Mouse (Mus musculus) brain, adult 2 months (tissue): ENCODE data around the gene Nudt6.

Source experiments
- DNase-seq: peaks from one replicate; pipeline ENCODE4 v3.0.0; 2011; ENCODE audit warnings: low read depth, low spot score

Nudt6 gene

DNA sequence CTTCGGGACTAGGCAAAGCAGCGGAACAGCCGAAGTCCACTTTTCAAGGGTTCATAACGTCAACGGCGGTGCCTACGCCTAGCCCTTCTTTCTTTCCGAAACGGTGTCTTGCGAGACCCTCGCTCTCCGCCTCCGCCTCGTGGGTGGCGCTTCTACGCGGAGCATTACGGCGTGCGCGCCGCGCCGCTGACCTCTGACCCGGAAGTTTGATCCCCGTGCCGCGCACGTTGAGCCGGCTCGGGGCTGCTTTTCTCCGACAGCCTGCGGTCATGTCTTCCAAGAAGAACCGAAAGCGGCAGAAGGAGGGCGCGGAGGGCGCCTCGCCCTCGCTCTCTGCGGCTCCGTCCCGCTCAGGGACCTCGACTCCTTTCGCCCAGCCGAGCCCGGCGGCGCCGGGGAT is at the start of gene Nudt6:
Nudt6 (minus strand) TSS at position 140 of the 400 bp plus-strand sequence.
- DNase-seq: peak; percentile 95

DNA sequence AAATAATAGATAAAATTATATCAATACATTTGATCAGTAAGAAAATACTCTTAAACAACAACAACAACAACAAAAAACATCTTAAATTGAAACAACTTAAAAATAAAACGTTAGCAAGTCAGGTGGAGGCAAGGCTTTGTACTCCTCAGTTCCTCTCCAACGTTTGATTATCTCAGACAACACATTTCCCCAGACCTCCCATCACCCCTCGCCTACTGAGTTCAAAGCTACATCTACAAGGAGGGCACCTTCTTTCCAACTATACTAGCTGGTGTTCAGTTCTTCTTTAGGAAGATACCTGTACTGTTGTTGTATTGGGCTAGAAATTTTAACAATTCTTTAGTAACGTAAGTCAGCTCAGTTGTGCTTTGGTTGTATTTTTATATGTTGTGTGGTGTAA is 49.3 kb upstream of the Nudt6 start:
- DNase-seq: no peak

DNA sequence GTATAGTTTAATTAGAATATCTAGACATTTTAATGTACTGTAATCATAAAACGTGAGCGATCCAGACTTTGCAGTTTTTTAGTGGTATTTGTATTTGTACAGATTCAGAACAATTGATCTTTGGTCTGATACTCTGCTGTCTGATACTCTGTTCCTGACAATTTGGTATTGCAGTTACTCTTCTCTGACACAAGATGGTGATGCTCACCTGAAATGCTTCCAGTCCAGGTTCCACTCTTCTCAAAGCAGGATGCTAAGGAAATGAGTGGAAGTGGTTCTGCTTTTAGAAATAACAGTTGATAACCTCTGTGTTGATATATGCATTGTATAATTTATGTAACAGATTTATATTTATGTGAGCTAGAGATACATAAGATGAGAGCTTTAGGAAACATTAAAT is 48.2 kb upstream of the Nudt6 start:
- peak; percentile 64 for DNase-seq

DNA sequence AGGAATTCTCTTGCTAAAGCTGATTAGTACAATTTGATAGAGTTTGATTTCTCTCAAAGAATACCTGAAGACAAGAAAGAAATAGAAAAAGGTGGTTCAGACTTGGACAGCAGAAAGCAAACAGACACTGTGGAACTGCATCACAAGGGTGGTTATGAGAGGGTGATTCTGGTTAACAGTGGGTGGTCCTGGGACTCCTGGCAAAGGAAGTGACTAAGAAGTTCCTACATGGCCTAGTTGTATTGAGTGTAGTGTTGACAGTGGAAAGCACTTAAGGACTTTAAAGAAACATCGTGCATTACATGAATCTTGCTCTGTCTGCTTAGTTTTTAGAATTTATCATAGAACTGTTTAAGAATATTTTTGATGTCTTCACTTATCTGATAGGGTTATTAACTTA is 36.0 kb upstream of the Nudt6 start:
- no peak for DNase-seq

DNA sequence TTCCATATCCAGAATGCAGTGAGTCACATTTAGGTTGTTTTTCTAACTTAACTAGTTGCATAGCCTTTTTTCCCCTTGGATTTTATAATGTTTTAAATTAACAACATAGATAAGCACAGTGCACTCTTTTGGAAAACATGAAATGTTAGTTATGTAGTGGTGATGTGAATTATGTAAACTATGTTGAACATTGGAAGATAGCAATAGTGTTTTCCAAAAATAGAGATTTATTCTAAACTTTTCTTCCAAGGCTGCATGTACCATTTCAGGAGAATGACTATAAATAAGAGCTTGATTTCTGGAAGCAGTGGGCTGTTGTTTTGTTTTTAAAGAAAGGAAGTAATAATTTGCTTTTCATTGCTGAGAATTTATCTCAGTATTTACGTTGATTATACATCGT is 23.4 kb upstream of the Nudt6 start:
- DNase-seq: no peak

DNA sequence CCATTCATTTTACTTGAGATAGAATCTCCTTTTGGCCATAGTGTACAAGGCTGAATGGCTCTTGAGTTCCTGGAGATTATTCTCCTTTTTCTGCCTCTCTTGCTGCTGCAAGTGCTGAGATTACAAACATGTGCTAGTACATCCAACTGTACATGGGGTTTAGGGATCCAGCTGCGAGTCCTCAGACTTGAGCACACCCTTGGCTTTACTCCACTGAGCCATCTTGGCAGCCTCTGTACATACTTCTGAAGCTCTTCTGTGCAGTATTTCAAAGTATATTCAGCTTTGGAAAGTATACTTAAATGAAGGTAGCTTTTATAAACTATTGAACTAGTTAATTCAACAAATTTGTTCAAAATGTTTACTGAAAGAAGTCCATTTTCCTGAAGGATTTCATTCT is 19.8 kb upstream of the Nudt6 start:
- DNase-seq: no peak

DNA sequence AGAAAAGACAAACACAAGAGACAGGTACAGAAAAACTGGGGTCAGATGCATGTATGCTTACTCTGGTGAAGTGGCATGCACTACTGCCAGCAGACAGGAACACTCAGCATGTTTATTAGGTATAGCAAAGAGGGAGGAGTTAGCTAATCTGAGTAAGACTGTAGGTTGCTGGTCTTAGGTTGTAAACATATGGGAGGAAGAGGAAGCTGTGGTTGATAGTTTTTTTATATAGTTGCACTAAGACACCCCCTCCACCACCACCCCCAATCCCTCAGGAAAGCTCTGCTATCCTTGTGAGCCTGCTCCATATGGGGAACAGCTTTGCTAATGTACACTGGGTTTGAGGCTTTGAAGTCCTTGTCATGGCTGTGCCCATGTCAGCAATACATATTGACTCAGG is 10.3 kb upstream of the Nudt6 start:
- DNase-seq: no peak

DNA sequence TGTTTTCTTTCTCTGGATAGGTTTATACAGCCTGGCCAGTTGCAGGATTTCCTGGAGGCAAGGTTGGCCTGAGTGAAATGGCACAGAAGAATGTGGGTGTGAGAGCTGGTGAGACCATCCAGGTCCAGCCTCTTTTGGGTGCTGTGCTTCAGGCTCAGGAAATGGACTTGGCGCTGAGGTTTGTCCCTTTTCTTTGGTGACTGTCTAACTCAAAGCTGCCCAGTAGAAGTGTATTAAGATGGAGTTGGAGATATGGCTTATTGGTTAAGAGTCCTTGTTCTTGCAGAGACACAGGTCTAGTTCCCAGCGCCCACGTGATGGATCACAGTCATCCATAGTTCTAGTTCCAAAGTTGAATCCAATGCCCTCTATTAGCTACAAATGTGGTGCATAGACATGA is 6.1 kb upstream of the Nudt6 start:
- no peak for DNase-seq

DNA sequence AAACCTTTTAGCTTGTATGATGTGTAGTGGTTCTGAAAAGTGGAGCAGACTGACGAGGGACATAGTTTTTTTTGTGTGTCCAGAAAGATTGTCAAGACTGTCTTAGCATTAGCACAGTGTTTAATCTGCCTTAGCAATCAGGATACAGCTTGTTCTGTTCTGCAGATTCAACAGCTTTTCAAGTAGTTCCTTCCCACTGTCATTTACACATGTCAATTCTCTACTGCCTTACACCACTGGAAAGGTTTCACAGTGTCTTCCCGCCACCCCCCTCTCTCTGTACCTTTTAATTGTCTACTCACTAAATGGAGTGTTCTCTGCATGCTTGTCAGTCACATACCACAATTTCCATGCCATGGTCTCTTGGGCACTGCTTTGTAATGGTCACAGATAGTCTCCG is 1.2 kb upstream of the Nudt6 start:
- DNase-seq: no peak

DNA sequence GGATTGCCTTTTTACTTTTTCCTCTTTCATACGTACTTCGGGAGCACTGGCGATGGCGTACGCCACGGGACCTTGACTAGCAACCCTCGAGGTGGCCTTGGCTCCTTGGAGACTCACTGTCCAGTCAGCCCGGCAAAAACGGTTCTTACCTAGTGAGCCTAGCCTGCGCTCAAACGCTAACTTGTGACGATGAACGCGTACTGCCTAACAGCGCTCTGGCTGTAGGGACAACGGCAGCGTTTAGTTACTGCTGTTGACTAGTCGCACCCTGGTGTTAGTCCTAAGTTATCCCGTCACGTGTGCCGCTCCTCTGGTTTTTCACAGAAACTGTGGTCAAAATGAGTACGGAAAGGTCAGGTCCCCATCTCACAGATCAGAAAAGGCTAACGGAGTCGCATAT is 630 bp upstream of the Nudt6 start:
- peak; percentile 42 for DNase-seq

DNA sequence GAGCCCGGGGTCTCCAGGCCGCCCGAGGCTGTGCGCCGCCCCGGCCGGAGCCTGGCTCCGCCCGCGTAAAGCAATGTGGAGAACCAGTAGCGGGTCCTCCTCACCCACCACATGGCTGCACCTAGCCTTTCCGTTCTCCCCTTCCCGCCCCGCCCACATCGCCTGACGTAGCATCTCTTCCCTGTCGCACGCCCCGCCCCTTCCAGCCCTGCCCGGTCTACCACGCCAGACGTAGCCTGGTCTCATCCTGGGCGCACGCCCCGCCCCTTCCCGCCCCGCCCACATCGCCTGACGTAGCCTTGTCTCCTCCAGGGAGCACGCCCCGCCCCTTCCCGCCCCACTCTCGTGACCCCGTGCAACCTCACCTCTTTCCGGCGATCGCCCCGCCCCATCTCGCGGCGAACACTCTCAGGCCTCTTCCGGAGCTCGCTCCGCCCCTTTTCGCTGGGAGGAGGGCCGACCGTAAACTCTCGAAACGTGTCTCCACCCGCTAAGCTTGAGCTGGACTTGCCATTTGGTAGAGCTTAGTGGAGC is 486 bp downstream of the Nudt6 start, which contains the start of gene Spata5:
Spata5 (plus strand) TSS at position 439 of the 534 bp plus-strand sequence.
- DNase-seq: peak; percentile 100

DNA sequence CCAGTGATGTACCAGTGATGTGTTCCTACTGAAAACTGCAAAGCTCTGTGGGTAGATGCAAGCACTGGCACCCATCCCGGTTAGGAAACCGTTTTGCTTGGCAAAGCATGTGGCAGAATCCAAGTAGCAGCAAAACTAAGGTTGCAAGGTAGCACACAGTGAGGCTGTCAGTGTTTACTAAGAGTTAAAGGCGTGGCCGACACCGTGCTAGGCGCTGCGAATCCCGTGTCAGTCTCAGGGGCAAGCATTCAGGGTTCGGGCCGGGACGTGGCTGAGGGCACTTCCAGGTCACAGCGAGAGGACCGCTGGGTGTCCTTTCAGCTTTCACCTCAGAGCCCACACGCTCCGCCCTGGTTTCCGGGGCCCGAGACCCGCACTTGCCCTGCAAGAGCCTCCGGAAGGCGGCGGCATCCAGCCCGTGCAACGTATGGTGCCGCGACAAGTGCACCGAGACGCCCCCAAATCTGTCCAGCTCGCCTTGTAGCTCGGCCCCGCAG is 1.0 kb downstream of the Nudt6 start:
- DNase-seq: peak; percentile 83

DNA sequence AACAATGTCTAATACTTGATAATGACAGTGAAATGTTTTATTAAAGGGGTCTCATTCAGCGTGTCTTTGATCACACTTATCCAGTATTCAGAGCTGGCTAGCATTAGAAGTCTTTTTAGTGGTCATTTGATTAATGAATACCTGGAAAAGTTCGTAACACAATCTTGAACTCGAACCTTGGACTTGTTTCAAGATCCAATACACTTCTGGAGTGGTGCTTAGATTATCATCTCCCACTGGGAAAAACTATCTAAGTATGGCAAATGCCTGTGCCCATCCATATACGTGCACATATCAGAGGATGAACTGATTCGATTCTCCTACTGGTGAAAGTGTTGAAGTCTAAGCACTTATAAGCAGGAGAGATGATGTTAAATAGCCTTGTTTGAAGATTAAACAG is 1.7 kb downstream of the Nudt6 start:
- no peak for DNase-seq

DNA sequence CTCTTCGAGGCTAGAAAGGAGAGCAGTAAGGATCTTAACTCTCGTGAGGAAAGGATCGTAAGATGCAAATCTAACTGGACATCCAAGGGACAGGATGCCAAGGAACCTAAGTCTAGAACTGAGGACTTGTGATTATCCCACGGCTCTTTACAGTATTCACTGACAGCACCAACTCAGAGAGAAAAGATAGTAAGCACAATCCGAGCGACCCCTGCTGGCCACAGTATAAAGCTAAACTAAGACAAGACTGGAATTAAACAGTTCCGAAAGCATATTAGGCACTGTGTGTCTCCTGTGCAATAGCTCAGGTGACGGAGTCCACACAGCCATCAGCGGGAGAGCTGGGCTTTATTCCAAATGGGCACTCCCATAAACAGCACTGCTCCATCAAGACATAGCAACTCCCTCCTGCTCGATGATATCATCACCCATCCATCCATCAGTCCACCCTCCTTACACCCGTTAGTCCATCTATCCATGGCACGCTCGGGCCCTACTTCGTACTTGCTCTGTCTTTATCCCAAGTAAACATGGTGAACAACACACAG is 5.5 kb downstream of the Nudt6 start:
- peak; percentile 87 for DNase-seq

DNA sequence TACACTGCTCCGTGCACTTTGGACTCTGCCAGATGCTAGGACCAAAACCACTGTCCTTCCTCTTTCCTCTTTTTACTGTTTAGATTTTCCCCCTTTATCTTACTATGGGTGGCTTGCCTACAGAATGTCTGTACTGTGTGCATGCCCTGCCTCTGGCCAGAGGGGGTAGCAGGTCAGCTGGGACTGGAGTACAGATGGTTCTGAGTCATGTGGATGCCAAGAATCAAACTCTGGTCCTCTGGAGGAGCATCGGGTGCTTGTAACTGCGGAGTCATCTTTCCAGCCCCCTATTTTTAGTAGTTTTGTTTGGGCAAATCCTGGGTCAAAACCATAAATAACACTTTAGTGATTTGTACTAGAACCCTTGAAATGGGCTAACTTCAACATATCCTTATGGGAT is 6.6 kb downstream of the Nudt6 start:
- no peak for DNase-seq

DNA sequence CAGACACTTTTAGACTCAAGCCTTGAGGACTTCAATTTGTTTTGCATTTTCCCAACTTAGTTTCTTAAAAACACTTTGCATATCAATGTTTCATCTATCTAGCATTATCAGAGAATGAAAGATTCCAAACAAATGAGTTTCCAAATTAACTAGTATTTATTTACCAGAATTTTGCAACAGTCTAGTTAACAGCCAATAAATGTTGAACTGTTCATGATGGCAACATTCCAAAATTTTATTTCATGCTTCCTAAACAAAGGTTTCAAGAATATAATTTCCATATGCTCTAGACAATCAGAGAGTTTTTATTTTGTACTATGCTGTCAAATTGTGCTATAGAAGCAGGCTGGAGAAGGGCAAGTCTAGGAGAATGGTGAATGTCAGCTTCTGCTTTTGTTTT is 12.4 kb downstream of the Nudt6 start:
- no peak for DNase-seq

DNA sequence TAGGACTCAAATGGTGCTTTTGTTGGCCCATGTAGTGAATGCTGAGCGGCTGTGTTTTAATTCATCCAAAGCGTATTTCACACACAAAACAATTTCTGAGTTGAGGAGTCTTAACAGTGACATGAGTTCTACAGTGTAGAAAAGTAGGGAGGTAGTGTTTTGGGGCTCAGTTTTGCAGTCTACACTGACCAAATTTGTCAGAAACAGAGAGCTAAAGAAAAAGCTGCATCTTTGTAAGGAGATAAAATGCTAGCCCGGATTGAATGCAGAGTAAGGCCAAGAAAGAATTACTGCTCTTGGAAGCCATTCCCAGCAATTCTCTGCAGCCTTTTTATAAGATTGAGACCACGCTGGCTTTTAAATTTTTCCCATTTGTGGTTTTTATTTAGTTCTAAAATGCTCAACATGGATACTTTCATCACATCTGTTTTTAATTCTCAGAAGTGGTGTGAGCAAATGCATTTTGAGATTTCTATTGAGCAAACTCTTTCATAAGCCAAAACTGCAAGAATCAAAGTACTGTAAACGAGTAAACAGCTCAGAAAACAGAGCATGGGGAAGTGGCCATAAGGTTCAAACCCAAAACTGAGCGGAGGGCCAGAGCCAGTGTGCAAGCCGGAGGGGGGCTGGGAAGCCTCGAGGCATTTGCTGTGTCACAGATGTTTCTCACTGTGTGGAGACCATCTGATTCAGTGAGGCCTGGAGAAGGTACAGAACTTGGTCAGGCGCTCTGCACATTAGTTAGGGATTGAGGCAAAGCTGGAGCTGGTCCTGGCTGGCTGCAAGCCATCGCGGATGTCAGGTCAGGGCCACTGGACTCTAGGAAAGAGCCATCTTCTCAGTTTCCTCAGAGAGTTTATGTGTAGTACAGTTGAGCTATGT is 18.0 kb downstream of the Nudt6 start:
- DNase-seq: no peak

DNA sequence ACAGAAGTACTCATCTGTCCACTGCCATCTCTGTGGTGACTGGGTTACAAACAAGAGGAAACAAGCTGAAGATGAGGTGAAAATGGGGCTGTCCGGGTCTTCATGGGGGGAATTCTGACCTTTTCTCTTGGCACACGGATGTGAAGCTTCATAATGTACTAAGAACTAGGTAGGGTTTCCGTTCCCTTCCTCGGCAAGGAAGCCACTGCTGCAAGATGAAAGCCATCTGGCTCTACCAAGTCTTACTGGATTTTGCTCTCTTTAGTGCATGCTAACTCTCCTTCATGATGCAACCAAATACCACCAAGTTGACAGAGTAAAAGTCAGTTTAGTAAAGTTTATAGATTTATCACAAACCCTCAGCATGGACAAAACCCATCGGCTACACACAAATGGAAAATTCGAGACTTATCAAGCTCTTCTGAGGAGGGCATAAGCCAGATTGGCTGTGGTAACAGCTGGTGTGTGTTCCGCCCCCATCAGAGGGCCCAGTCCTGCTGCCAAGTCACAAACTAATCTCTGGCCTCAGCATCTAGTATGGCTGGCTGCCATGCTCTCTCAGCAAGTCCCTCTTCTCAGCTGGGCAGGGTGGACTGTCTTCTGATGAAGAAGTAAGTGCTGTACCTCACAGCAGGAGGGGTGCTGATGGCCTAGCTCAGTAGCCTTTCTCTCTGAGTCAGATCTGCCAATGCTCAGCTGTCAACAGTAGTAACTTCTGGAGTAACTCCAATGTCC is 21.2 kb downstream of the Nudt6 start:
- DNase-seq: peak; percentile 56

DNA sequence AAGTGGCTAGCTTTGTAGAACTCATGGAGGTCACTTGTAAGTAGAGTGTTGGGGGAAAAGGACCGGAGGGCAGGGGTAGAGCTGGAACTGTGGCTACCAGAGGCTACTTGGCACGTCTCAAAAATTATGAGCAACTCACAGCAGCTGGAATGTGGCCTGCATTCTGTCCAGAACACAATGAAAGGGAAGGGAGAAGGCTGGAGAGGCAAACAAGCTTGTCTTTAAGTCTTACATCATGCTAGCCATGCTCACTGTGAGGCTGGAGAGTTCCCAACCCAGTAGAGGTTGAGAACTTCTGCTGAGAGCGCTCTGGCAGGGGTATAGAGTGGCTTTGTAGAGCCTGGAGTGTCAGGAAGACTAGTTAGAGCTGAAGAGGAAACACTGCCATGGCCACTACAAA is 22.4 kb downstream of the Nudt6 start:
- no peak for DNase-seq

DNA sequence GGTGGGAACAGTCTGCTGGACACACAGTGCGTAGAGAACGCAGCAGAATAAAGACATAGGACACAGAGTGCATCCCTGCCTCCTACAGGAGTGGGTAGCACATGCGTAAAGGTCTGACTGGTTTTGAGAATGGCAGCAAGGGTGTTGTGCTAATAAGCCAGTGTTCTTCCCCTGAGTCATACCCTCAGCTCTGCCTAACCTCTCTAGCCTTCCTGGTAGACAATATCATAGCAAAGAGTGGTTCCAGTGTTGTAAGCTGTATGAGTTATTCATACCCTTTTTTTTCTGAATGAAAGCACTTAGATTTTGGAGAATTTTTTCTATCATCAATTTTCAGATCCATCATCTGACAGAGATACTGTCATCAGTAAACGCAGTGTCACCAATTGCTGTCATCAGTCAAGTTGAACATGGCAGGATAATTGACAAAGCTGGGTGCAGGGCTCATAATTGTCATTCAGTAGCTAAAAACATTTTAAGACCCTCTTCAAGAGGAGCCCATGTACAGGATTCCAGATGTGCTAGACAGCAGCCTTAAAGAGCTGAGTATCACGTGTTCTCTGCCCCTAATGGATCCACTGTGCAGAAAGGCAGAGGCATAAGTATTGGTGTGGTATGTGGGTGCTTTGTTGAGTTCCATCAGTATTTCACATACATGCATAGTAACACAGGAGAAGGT is 22.9 kb downstream of the Nudt6 start:
- DNase-seq: no peak

DNA sequence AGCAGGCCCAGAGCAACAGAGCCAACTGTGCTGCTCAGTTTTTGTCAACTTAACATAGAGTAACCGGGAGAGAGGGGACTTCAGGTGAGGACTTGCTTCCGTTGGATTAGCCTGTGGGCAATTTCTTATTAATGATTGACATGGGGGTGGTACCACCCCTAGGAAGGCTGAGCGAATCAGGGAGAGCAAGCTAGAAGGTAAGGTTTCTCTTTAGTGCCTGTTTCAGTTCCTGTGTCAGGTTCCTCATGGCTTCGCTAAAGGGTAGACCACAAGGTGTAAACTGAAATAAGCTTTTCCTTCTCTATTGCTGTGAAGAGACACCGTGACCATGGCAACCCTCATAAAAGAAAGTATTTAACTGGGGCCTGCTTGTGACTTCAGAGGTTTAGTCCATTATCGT is 32.7 kb downstream of the Nudt6 start:
- DNase-seq: no peak
